Mouse (Mus musculus): ENCODE data around the gene Eml1.
A peak's percentile ranks its signal among the peaks of the same experiment; 100 is the strongest.
"Not testable (repeated sequence)": the region's sequence is repeated elsewhere in the genome, so short reads cannot be mapped to it uniquely, and the experiment has no call there.

Eml1 gene

GRCm38 (mm10) chr12:108474440-108474839 is 103.7 kb downstream of the Eml1 start:
- DNase-seq (ENCODE audit: low spot score) = no peak

GRCm38 (mm10) chr12:108478714-108479113 is 108.0 kb downstream of the Eml1 start:
- no peak for DNase-seq (ENCODE audit: low spot score)

- DNase-seq (ENCODE audit: low spot score) = no peak
Observed at GRCm38 (mm10) chr12:108480704-108481365, 110.1 kb downstream of the Eml1 start.

GRCm38 (mm10) chr12:108489076-108489475 is 118.3 kb downstream of the Eml1 start:
- no peak for DNase-seq (ENCODE audit: low spot score)

GRCm38 (mm10) chr12:108489741-108490140 is 119.0 kb downstream of the Eml1 start:
- DNase-seq (ENCODE audit: low spot score) = no peak

GRCm38 (mm10) chr12:108490336-108490735 is 119.6 kb downstream of the Eml1 start:
- DNase-seq (ENCODE audit: low spot score) = no peak

- DNase-seq (ENCODE audit: low spot score) = no peak
Observed at GRCm38 (mm10) chr12:108490954-108491353, 120.2 kb downstream of the Eml1 start.

GRCm38 (mm10) chr12:108494011-108494541 is 123.3 kb downstream of the Eml1 start:
- DNase-seq (ENCODE audit: low spot score) = no peak

GRCm38 (mm10) chr12:108495455-108496235 is 124.9 kb downstream of the Eml1 start:
- no peak for DNase-seq (ENCODE audit: low spot score)

GRCm38 (mm10) chr12:108503064-108503463 is 132.3 kb downstream of the Eml1 start:
- DNase-seq (ENCODE audit: low spot score) = no peak

GRCm38 (mm10) chr12:108503582-108503981 is 132.8 kb downstream of the Eml1 start:
- DNase-seq (ENCODE audit: low spot score) = no peak

- no peak for DNase-seq (ENCODE audit: low spot score)
Observed at GRCm38 (mm10) chr12:108505846-108506245, 135.1 kb downstream of the Eml1 start.

GRCm38 (mm10) chr12:108507046-108507445 is 136.3 kb downstream of the Eml1 start:
- DNase-seq (ENCODE audit: low spot score) = not testable (repeated sequence)

- no peak for DNase-seq (ENCODE audit: low spot score)
Observed at GRCm38 (mm10) chr12:108510571-108510970, 139.8 kb downstream of the Eml1 start.

GRCm38 (mm10) chr12:108511009-108511408 is 140.3 kb downstream of the Eml1 start:
- no peak for DNase-seq (ENCODE audit: low spot score)

- DNase-seq (ENCODE audit: low spot score) = no peak
Observed at GRCm38 (mm10) chr12:108515464-108515863, 144.7 kb downstream of the Eml1 start.

- no peak for DNase-seq (ENCODE audit: low spot score)
Observed at GRCm38 (mm10) chr12:108519374-108519773, 148.6 kb downstream of the Eml1 start.

GRCm38 (mm10) chr12:108529214-108529613 is 158.5 kb downstream of the Eml1 start:
- peak; percentile 18 for DNase-seq (ENCODE audit: low spot score)

- DNase-seq (ENCODE audit: low spot score) = no peak
Observed at GRCm38 (mm10) chr12:108534484-108534883, 163.7 kb downstream of the Eml1 start.

- DNase-seq (ENCODE audit: low spot score) = no peak
Observed at GRCm38 (mm10) chr12:108536461-108536860, 165.7 kb downstream of the Eml1 start.

GRCm38 (mm10) chr12:108541088-108541487 is 170.3 kb downstream of the Eml1 start:
- no peak for DNase-seq (ENCODE audit: low spot score)

GRCm38 (mm10) chr12:108546508-108547153 is 175.9 kb downstream of the Eml1 start:
- no peak for DNase-seq (ENCODE audit: low spot score)
